Comparison of ENCODE assay signal across 18 mouse cellular contexts in genomic region chr7:135053186-135053715, GRCm38 (mm10).
DNase-seq lines count a peak whose midpoint lies in the region; ATAC-seq and TF ChIP-seq lines count a peak whose summit lies in the region.
"Had no signal": no experiment of that assay in that cellular context is flagged by ENCODE, and none has a peak within 500 bp of the region (broad histone marks: within the 10 kb centered on the region; RNA-seq: fewer than 3 reads in every experiment).

No protein-coding gene starts in this region.

- H3K4me2 ChIP-seq in kidney, embryonic 15.5 days: no peak overlapping the region
- H3K4me2 ChIP-seq: intestine, embryonic 15.5 days; liver, embryonic 15.5 days; neural tube, embryonic 15.5 days had no signal

- H3K36me3 ChIP-seq in kidney, embryonic 15.5 days: no peaks in the 10 kb centered on the region
- no peaks in the 10 kb centered on the region for H3K36me3 ChIP-seq in C2C12 (ENCODE audit: control insufficient read depth, insufficient read depth)
- H3K36me3 ChIP-seq: heart, embryonic 10.5 days; intestine, embryonic 15.5 days; liver, embryonic 15.5 days; neural tube, embryonic 15.5 days had no signal

- peaks cover 14% of the 10 kb centered on the region; the same call in 1 of the 2 replicates for H3K4me1 ChIP-seq in kidney, embryonic 15.5 days
- H3K4me1 ChIP-seq: intestine, embryonic 15.5 days; liver, embryonic 15.5 days had no signal

- DNase-seq in cerebellum, postnatal 14 days: peak; percentile 31 to 41
- DNase-seq in kidney, adult 8-10 months: peak; percentile 70 to 74
- peak; percentile 73 for DNase-seq in adrenal gland, postnatal 25 days
- no peak for DNase-seq in spleen, postnatal 10 days (ENCODE audit: low spot score in 2 of 2)
- DNase-seq: cerebellum, adult 9-10 months; lung, postnatal 14 days; spleen, adult 18-20 months; thymus, postnatal 14 days had no signal

- H3K9me3 ChIP-seq in kidney, embryonic 15.5 days (replicated peaks): no peaks in the 10 kb centered on the region
- H3K9me3 ChIP-seq: heart, embryonic 10.5 days; intestine, embryonic 15.5 days; liver, embryonic 15.5 days; neural tube, embryonic 15.5 days had no signal

- TF ChIP-seq CTCF in C2C12 (IDR thresholded peaks at IDR 0.05; ENCODE audit: control insufficient read depth, insufficient read depth, insufficient read length): no peak

- H3K27ac ChIP-seq in kidney, embryonic 15.5 days: no peak overlapping the region
- H3K27ac ChIP-seq: heart, embryonic 10.5 days; intestine, embryonic 15.5 days; liver, embryonic 15.5 days; neural tube, embryonic 15.5 days had no signal

- no peak overlapping the region for H3K4me3 ChIP-seq in kidney, embryonic 15.5 days (replicated peaks)
- H3K4me3 ChIP-seq in C2C12 (ENCODE audit: insufficient read depth, poor library complexity, severe bottlenecking): no peak overlapping the region
- H3K4me3 ChIP-seq: heart, embryonic 10.5 days; intestine, embryonic 15.5 days; liver, embryonic 15.5 days; neural tube, embryonic 15.5 days had no signal

- WGBS in kidney, embryonic 15.5 days: 88% methylated on average over 8 of the region's 8 CpGs

- H3K9ac ChIP-seq in kidney, embryonic 15.5 days: no peak overlapping the region
- H3K9ac ChIP-seq: intestine, embryonic 15.5 days; liver, embryonic 15.5 days; neural tube, embryonic 15.5 days had no signal

- no peaks in the 10 kb centered on the region for H3K27me3 ChIP-seq in kidney, embryonic 15.5 days
- H3K27me3 ChIP-seq in C2C12 (ENCODE audit: control insufficient read depth, insufficient read depth, insufficient read length): no peaks in the 10 kb centered on the region
- H3K27me3 ChIP-seq: intestine, embryonic 15.5 days; liver, embryonic 15.5 days; neural tube, embryonic 15.5 days had no signal

- no peaks in the 10 kb centered on the region for H3K79me3 ChIP-seq in C2C12 (ENCODE audit: low read depth)

- no peaks in the 10 kb centered on the region for H3K79me2 ChIP-seq in C2C12 (ENCODE audit: control insufficient read depth, insufficient read depth)

- H3ac ChIP-seq in C2C12 (ENCODE audit: control insufficient read depth, insufficient read length, low read depth): no peak overlapping the region

- ATAC-seq in cerebellum, adult (ENCODE audit: insufficient number of reproducible peaks, low FRiP score, low TSS enrichment): no peak
- ATAC-seq in kidney, embryonic 15.5 days (replicated peaks; ENCODE audit: low FRiP score): no peak
- no peak for ATAC-seq in erythroid progenitor cell, adult 5-6 weeks (replicated peaks; ENCODE audit: low FRiP score, poor library complexity, severe bottlenecking)
- ATAC-seq: activated CD4-positive, CD25-positive, alpha-beta regulatory T cell, adult 4 months; forebrain, embryonic 16.5 days; intestine, embryonic 15.5 days had no signal

TF ChIP-seq in C2C12, 6 proteins besides CTCF, POLR2A, EP300 and RAD21:
- TF ChIP-seq MYOD1 (IDR thresholded peaks at IDR 0.05; ENCODE audit: control insufficient read depth, insufficient read length, low read depth) (peak; percentile 67), MYOG (IDR thresholded peaks at IDR 0.05; ENCODE audit: control insufficient read depth, extremely low read depth, insufficient read length) (no peak)

Comparison
In these comparisons a context has a peak if more than half of its experiments do, and no peak if none do; other contexts are left out.
1. DNase-seq: peak in cerebellum, postnatal 14 days (2 of 2), kidney, adult 8-10 months (2 of 2) and adrenal gland, postnatal 25 days (single experiment); none in spleen, postnatal 10 days (0 of 2).